Mouse (Mus musculus): ENCODE results near the gene Gatad2b. TPM values are rescaled to one million over a fixed set of nuclear protein-coding genes. Genes with fewer than 3 reads are reported as not detected.

Gatad2b gene
- total and polyA plus RNA-seq, 2 experiments from 2014 or later, result 5.8 to 25.3 TPM

DNA sequence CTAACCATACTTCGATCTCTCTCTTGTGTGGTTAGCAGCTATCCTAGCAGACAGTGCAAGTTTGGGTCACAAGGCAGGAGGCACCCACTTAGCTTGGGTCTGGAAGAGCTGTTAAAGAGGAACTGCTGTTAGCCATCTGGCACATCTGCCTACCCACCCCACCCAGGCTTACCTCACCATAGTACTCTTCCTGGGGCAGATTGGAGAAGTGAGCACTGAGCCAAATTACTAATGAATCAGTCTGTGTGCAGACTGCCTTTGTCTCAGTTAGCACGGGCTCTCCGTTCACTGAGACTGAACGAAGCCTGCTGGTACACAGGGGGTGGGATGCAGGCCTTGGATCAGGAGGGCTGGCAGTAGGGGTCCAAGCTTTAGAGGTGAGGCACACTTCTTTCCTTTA is 90.7 kb downstream of the Gatad2b start:
- Histone ChIP-seq H3K27me3 (ENCODE audit: control insufficient read depth, insufficient read depth, low read length) (no peaks in the 10 kb centered on the region), H3K36me3 (replicated peaks; ENCODE audit: control insufficient read depth, insufficient read depth, low read length) (no peaks in the 10 kb centered on the region), H3K27ac (ENCODE audit: low read depth) (no peak overlapping the region), H3K4me3 (ENCODE audit: low read depth, low read length) (no peak overlapping the region), H3K9ac (replicated peaks; ENCODE audit: low read depth, low read length) (no peak overlapping the region), H3K4me1 (ENCODE audit: control insufficient read depth, insufficient read depth) (peaks cover 10% of the 10 kb centered on the region; the same call in 1 of the 2 replicates), H3K9me3 (replicated peaks; ENCODE audit: control insufficient read depth, low read length) (no peaks in the 10 kb centered on the region), H3K4me2 (ENCODE audit: low read depth, low read length) (no peak overlapping the region)
- ATAC-seq (ENCODE audit: insufficient read depth, low read depth), result no peak
- 93% methylated on average over 4 of the region's 4 CpGs for WGBS
- TF ChIP-seq EP300 (IDR thresholded peaks at IDR 0.05; ENCODE audit: low read depth) (no peak), CTCF (IDR thresholded peaks at IDR 0.05; ENCODE audit: low read depth) (no peak)
- DNase-seq (ENCODE audit: low spot score), result no peak

DNA sequence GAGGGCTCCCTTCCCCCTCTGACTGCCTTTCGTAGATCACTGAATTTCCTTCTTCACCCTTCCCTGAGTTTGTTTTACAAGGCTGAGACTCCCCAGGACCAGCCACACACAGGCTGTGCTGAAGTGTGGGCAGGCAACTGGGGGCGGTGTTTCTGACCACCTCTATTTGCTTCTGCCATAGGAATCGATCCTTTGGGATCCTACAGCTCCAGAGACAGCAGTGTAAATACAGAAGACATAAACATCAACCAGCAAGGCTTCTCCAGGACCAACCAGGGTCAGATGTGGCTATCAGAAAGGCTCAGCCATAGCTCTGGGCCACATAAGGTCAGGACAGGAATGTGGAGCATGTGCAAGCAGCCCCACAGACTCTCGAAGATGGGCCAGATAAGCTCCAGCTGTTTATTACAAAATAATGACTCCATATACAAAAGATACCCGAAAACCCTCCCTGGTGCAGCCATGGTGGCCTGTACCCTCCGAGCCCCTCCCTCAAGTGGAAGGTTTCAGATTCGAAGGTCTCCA is 91.9 kb downstream of the Gatad2b start:
- ATAC-seq (ENCODE audit: insufficient read depth, low read depth) (no peak), DNase-seq (ENCODE audit: low spot score) (no peak)
- no peaks in the 10 kb centered on the region for H3K27me3 ChIP-seq (ENCODE audit: control insufficient read depth, insufficient read depth, low read length)
- WGBS, result 81% methylated on average over 7 of the region's 7 CpGs
- H3K27ac ChIP-seq (ENCODE audit: low read depth), result no peak overlapping the region
- H3K9ac ChIP-seq (replicated peaks; ENCODE audit: low read depth, low read length), result no peak overlapping the region
- H3K4me2 ChIP-seq (ENCODE audit: low read depth, low read length), result no peak overlapping the region
- H3K4me3 ChIP-seq (ENCODE audit: low read depth, low read length), result no peak overlapping the region
- H3K4me1 ChIP-seq (ENCODE audit: control insufficient read depth, insufficient read depth), result peaks cover 20% of the 10 kb centered on the region; the same call in 1 of the 2 replicates
- TF ChIP-seq CTCF (IDR thresholded peaks at IDR 0.05; ENCODE audit: low read depth), result no peak
- no peak for TF ChIP-seq EP300 (IDR thresholded peaks at IDR 0.05; ENCODE audit: low read depth)
- H3K9me3 ChIP-seq (replicated peaks; ENCODE audit: control insufficient read depth, low read length), result no peaks in the 10 kb centered on the region
- H3K36me3 ChIP-seq (replicated peaks; ENCODE audit: control insufficient read depth, insufficient read depth, low read length), result no peaks in the 10 kb centered on the region

- H3K4me1 ChIP-seq (ENCODE audit: control insufficient read depth, insufficient read depth), result peaks cover 23% of the 10 kb centered on the region; the same call in 1 of the 2 replicates
- H3K4me2 ChIP-seq (ENCODE audit: low read depth, low read length), result no peak overlapping the region
Observed at GRCm38 (mm10) chr3:90386817-90387216, 93.8 kb downstream of the Gatad2b start.

GRCm38 (mm10) chr3:90387483-90387882 is 94.5 kb downstream of the Gatad2b start:
- Histone ChIP-seq H3K9me3 (replicated peaks; ENCODE audit: control insufficient read depth, low read length) (no peaks in the 10 kb centered on the region), H3K27ac (ENCODE audit: low read depth) (no peak overlapping the region), H3K36me3 (replicated peaks; ENCODE audit: control insufficient read depth, insufficient read depth, low read length) (peaks cover 15% of the 10 kb centered on the region), H3K4me2 (ENCODE audit: low read depth, low read length) (peak overlapping the region; percentile 12; the same call in 1 of the 2 replicates), H3K4me3 (ENCODE audit: low read depth, low read length) (no peak overlapping the region), H3K27me3 (ENCODE audit: control insufficient read depth, insufficient read depth, low read length) (no peaks in the 10 kb centered on the region), H3K9ac (replicated peaks; ENCODE audit: low read depth, low read length) (no peak overlapping the region), H3K4me1 (ENCODE audit: control insufficient read depth, insufficient read depth) (peaks cover 23% of the 10 kb centered on the region; the same call in 1 of the 2 replicates)
- 30% methylated on average over 11 of the region's 11 CpGs for WGBS
- DNase-seq (ENCODE audit: low spot score) (no peak), ATAC-seq (ENCODE audit: insufficient read depth, low read depth) (no peak)
- TF ChIP-seq EP300 (IDR thresholded peaks at IDR 0.05; ENCODE audit: low read depth) (no peak), CTCF (IDR thresholded peaks at IDR 0.05; ENCODE audit: low read depth) (no peak)

More at GRCm38 (mm10) chr3:90386817-90387216, 93.8 kb downstream of the Gatad2b start:
- H3K27me3 ChIP-seq (ENCODE audit: control insufficient read depth, insufficient read depth, low read length), result no peaks in the 10 kb centered on the region
- H3K9ac ChIP-seq (replicated peaks; ENCODE audit: low read depth, low read length), result no peak overlapping the region
- WGBS, result 95% methylated on average over 10 of the region's 10 CpGs
- DNase-seq (ENCODE audit: low spot score) (no peak), ATAC-seq (ENCODE audit: insufficient read depth, low read depth) (no peak)
- peaks cover 9% of the 10 kb centered on the region for H3K36me3 ChIP-seq (replicated peaks; ENCODE audit: control insufficient read depth, insufficient read depth, low read length)
- H3K27ac ChIP-seq (ENCODE audit: low read depth), result no peak overlapping the region
- TF ChIP-seq CTCF (IDR thresholded peaks at IDR 0.05; ENCODE audit: low read depth), result no peak
- TF ChIP-seq EP300 (IDR thresholded peaks at IDR 0.05; ENCODE audit: low read depth), result no peak
- no peaks in the 10 kb centered on the region for H3K9me3 ChIP-seq (replicated peaks; ENCODE audit: control insufficient read depth, low read length)
- no peak overlapping the region for H3K4me3 ChIP-seq (ENCODE audit: low read depth, low read length)

GRCm38 (mm10) chr3:90388192-90388591 is 95.2 kb downstream of the Gatad2b start:
- 86% methylated on average over 4 of the region's 4 CpGs for WGBS
- TF ChIP-seq EP300 (IDR thresholded peaks at IDR 0.05; ENCODE audit: low read depth) (no peak), CTCF (IDR thresholded peaks at IDR 0.05; ENCODE audit: low read depth) (no peak)
- H3K4me3 ChIP-seq (ENCODE audit: low read depth, low read length), result no peak overlapping the region
- DNase-seq (ENCODE audit: low spot score), result no peak
- peaks cover 23% of the 10 kb centered on the region; the same call in 1 of the 2 replicates for H3K4me1 ChIP-seq (ENCODE audit: control insufficient read depth, insufficient read depth)
- H3K27me3 ChIP-seq (ENCODE audit: control insufficient read depth, insufficient read depth, low read length), result no peaks in the 10 kb centered on the region
- H3K4me2 ChIP-seq (ENCODE audit: low read depth, low read length), result no peak overlapping the region
- H3K9me3 ChIP-seq (replicated peaks; ENCODE audit: control insufficient read depth, low read length), result no peaks in the 10 kb centered on the region
- no peak overlapping the region for H3K9ac ChIP-seq (replicated peaks; ENCODE audit: low read depth, low read length)
- peaks cover 22% of the 10 kb centered on the region for H3K36me3 ChIP-seq (replicated peaks; ENCODE audit: control insufficient read depth, insufficient read depth, low read length)
- ATAC-seq (ENCODE audit: insufficient read depth, low read depth), result no peak
- no peak overlapping the region for H3K27ac ChIP-seq (ENCODE audit: low read depth)

All from heart, postnatal 0 days (tissue).